Mouse (Mus musculus) inflammation-experienced regulatory T-cells, adult 16 weeks (primary cell): ENCODE data around the gene Hint1. TPM values are rescaled to one million over a fixed set of nuclear protein-coding genes. Genes with fewer than 3 reads are reported as not detected.

Experiments
- polyA plus RNA-seq: library from polyadenylated mRNA; unstranded; fragments of 100-300 nt; shearing (Covaris generic); gene quantifications from one replicate; pipeline ENCODE4 v1.2.1, GENCODE M21; 2017

Hint1 gene
- 335 TPM for polyA plus RNA-seq

GRCm38 (mm10) chr11:54866119-54867048 lies at the start of gene Hint1:
Gene Hint1, plus strand, starts transcription at chr11:54866383.

GRCm38 (mm10) chr11:54860256-54861038 lies 5.7 kb upstream of the Hint1 start, which contains the start of gene Lyrm7:
Gene Lyrm7, minus strand, starts transcription at chr11:54860916.

GRCm38 (mm10) chr11:54902333-54903323 lies 36.4 kb downstream of the Hint1 start, which contains the start of gene Gpx3:
Gene Gpx3, plus strand, starts transcription at chr11:54902453.

Other genes starting within 250 kb of the Hint1 start
- gene Cdc42se2, start 78.7 kb upstream of the Hint1 start, polyA plus RNA-seq = 633 TPM
- gene Lyrm7, start 5.5 kb upstream of the Hint1 start, polyA plus RNA-seq = 4.4 TPM
- 2.5 TPM for gene Gpx3, start 36.1 kb downstream of the Hint1 start, polyA plus RNA-seq
- gene Tnip1, start 96.5 kb downstream of the Hint1 start, polyA plus RNA-seq = 190 TPM
- gene Anxa6, start 167.1 kb downstream of the Hint1 start, polyA plus RNA-seq = 647 TPM
- gene Ccdc69, start 211.7 kb downstream of the Hint1 start, polyA plus RNA-seq = 88.0 TPM
- 116 TPM for gene Gm2a, start 231.7 kb downstream of the Hint1 start, polyA plus RNA-seq